Mouse (Mus musculus): ENCODE measurements around the gene Ddx52. TPM values are rescaled to one million over a fixed set of nuclear protein-coding genes. Genes with fewer than 3 reads are reported as not detected.

Gene Ddx52
- polyA plus RNA-seq, 1 experiment from 2014 or later = 32.3 TPM

DNA sequence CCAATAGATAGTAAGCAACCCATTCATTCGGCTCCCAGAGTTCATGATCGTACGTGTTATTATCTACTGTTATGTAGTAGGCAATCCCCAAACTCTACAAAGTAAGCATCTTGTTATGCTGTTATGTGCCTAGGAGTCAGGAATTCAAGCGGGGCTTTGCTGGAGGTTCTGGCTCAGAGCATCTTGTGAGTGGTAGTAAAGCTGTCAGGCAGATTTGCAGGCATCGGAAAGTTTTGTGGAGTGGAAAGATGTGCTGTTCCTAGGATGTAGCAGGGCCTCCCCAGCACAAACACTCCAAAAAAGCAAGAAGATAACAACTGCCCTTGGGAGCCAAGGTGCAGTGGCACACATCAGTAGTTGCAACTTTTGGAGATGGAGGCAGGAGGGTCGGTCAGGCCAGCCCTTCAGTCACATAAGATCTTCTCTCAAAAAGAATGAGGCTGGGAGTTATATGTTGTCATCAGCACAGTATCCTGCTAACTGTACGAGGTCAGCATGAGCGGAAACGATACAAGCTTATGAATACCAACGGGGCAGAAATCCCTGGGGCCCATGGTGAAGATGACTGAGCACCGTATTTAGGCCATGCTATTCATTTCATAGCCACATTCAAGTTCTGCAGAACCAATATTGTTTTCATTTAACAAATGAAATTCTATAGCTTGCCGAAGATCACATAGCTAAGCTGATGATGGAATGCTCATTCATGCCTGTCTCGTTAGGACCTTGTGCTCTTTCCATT lies 34.5 kb downstream of the Ddx52 start:
- no peak overlapping the region for H3K27ac ChIP-seq
- H3K36me3 ChIP-seq = peaks cover 89% of the 10 kb centered on the region
- no peaks in the 10 kb centered on the region for H3K27me3 ChIP-seq (ENCODE audit: insufficient read depth, poor library complexity, severe bottlenecking)
- H3K4me1 ChIP-seq (replicated peaks) = peaks cover 19% of the 10 kb centered on the region
- DNase-seq (ENCODE audit: low spot score) = no peak
- H3K4me3 ChIP-seq = no peak overlapping the region
- WGBS = 94% methylated on average over 13 of the region's 13 CpGs
- H3K9me3 ChIP-seq = no peaks in the 10 kb centered on the region

DNA sequence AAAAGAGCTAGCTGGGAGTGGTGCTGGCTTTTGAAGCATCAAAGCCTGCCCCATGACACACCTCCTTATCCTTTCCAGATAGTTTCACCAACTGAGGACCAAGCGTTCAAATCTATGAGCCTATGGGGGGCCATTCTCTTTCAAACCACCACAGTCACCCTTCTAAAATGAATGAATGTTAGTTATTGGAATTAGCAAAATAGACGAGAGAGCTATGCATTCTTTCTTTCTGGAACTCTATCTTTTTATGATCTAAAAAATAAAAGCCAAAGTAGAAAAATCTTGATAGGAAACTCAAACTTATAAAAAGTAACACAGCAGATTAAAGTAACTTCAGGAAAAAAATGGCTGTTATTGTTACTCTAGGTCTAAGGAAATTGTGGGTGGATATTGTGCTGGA lies 35.9 kb downstream of the Ddx52 start:
- H3K27ac ChIP-seq = no peak overlapping the region
- no peak for DNase-seq (ENCODE audit: low spot score)
- H3K4me1 ChIP-seq (replicated peaks) = peaks cover 19% of the 10 kb centered on the region
- no peaks in the 10 kb centered on the region for H3K9me3 ChIP-seq
- no peaks in the 10 kb centered on the region for H3K27me3 ChIP-seq (ENCODE audit: insufficient read depth, poor library complexity, severe bottlenecking)
- no peak overlapping the region for H3K4me3 ChIP-seq
- WGBS = 92% methylated on average over 2 of the region's 2 CpGs
- peaks cover 88% of the 10 kb centered on the region for H3K36me3 ChIP-seq

DNA sequence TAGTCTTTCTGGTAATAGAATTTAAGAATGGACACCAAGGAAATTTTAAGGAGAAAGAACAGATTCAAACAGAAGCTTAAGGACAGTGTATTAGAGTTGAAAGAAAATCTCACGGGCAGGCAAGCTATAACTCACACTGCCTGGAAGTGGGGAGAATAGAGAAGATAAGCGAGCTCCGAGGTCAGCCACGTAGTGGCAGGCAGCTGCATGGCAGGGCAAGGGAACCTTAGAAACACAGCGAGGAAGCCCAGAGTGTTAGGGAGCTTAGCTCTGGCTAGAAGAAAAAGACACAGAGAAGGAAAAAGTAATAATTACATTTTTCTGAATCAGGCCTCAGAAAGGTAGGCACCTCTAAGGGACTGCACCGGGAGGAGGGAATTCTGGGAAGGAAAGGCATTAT lies 38.1 kb downstream of the Ddx52 start:
- H3K27me3 ChIP-seq (ENCODE audit: insufficient read depth, poor library complexity, severe bottlenecking) = no peaks in the 10 kb centered on the region
- H3K36me3 ChIP-seq = peaks cover 87% of the 10 kb centered on the region
- 93% methylated on average over 6 of the region's 6 CpGs for WGBS

DNA sequence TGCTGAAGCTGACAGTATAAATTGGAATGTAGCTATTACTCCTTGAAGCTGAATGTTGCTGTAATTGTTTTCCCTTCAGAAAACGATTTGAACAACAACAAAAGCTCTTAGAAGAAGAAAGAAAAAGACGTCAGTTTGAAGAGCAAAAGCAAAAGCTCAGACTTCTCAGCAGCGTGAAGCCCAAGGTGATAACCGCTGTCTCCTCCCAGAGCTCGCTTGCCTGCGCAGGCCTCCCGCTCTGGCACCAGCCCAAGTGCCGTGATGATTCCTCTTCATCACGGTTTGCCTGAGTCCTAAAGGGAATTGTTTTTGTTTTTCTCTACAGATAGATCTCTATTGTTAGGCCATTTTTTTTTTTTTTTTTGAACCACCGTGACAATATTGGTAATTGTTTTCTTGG lies 39.5 kb downstream of the Ddx52 start:
- no peaks in the 10 kb centered on the region for H3K27me3 ChIP-seq (ENCODE audit: insufficient read depth, poor library complexity, severe bottlenecking)
- H3K4me3 ChIP-seq = no peak overlapping the region
- WGBS = 87% methylated on average over 10 of the region's 10 CpGs
- no peak overlapping the region for H3K27ac ChIP-seq
- H3K9me3 ChIP-seq = no peaks in the 10 kb centered on the region
- H3K4me1 ChIP-seq (replicated peaks) = no peaks in the 10 kb centered on the region
- DNase-seq (ENCODE audit: low spot score) = no peak
- H3K36me3 ChIP-seq = peaks cover 93% of the 10 kb centered on the region

More for the DNA sequence above, 38.1 kb downstream of the Ddx52 start:
- Histone ChIP-seq H3K4me3 (no peak overlapping the region), H3K4me1 (replicated peaks) (peaks cover 7% of the 10 kb centered on the region), H3K9me3 (no peaks in the 10 kb centered on the region), H3K27ac (no peak overlapping the region)
- no peak for DNase-seq (ENCODE audit: low spot score)

DNA sequence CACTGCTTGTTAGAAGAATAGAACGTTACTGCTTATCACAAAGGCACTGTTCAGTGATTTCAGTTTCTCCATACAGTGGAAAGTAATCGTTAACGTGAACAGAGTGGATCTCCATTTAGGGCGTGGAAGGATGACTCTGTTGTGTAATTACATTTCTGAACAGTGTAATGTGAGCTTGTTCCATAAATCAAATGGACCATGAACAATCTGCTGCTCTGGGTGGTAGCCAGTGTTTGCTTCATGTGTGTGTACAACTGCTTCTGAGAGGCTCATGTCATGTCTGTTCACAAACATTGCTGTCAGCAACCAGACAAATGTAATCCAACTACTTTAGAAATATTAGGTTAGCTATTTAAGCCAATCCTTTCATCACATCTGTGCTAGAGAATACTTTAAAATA lies 49.8 kb downstream of the Ddx52 start:
- Histone ChIP-seq H3K9me3 (no peaks in the 10 kb centered on the region), H3K4me3 (no peak overlapping the region), H3K27me3 (ENCODE audit: insufficient read depth, poor library complexity, severe bottlenecking) (no peaks in the 10 kb centered on the region), H3K27ac (no peak overlapping the region), H3K4me1 (replicated peaks) (no peaks in the 10 kb centered on the region), H3K36me3 (peaks cover 98% of the 10 kb centered on the region)
- WGBS = 91% methylated on average over 4 of the region's 4 CpGs
- no peak for DNase-seq (ENCODE audit: low spot score)

DNA sequence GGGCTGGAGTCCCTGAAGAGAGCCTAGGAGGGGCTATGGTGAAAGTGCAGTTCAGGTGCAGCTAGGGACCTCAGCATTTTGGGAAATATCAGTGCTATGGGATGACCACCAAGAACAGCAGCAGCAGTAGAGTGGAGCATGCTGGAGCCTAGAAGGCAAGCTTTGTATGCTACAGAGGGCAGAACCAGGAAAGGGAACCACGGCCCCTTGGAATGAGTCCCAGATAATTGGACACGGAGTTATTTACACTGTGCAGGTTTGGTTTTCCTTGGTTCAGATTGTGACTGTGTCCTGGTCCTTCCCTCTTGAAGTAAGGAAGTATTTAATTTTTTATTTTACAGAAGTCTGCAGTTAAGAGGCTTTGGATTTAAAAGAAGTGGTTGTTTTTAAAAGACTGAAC lies 51.6 kb downstream of the Ddx52 start:
- peaks cover 98% of the 10 kb centered on the region for H3K36me3 ChIP-seq
- no peaks in the 10 kb centered on the region for H3K9me3 ChIP-seq
- H3K4me1 ChIP-seq (replicated peaks) = no peaks in the 10 kb centered on the region
- H3K27ac ChIP-seq = no peak overlapping the region
- 93% methylated on average over 2 of the region's 2 CpGs for WGBS
- H3K4me3 ChIP-seq = no peak overlapping the region
- H3K27me3 ChIP-seq (ENCODE audit: insufficient read depth, poor library complexity, severe bottlenecking) = no peaks in the 10 kb centered on the region
- no peak for DNase-seq (ENCODE audit: low spot score)

DNA sequence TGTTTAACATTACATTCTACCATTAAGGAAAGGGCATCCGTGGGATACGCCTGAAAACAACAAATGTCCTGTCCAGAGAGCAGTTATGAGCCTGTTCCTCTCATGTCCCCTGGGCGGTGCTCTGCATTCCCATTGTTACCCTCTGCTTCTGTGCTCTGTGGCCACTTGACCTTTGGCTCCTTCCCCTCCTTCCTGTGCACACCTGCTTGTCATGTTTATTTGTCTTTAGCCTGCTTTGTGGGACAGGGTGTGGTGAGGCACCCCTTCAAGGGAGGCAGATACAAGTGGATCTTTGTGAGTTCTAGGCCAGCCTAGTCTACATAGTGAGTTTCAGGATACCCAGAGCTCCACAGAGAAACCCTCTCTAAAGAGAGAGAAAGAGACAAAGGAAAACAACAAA lies 52.6 kb downstream of the Ddx52 start:
- DNase-seq (ENCODE audit: low spot score) = no peak
- H3K9me3 ChIP-seq = no peaks in the 10 kb centered on the region
- 80% methylated on average over 3 of the region's 3 CpGs for WGBS
- no peak overlapping the region for H3K27ac ChIP-seq
- no peaks in the 10 kb centered on the region for H3K27me3 ChIP-seq (ENCODE audit: insufficient read depth, poor library complexity, severe bottlenecking)
- H3K36me3 ChIP-seq = peaks cover 100% of the 10 kb centered on the region
- H3K4me3 ChIP-seq = no peak overlapping the region
- no peaks in the 10 kb centered on the region for H3K4me1 ChIP-seq (replicated peaks)

DNA sequence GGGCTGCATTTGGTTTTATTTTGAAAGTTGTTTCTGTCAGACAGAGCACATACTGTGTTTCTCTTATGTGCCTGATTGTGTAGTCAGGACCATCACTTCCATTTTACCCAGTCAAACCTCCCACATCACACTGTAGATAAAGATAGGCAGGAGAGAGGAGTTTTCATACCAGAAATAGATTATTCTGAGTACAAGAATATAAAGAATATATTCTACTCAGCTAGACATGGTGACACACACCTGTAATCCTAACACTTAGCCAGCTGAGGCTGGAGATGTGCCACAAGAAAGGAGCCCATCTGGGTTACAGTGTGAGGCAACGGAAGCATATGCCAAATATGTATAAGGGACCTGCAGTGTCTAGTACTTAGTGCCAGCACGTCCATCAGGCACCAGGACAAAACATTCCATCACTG lies 53.7 kb downstream of the Ddx52 start:
- Histone ChIP-seq H3K4me1 (replicated peaks) (no peaks in the 10 kb centered on the region), H3K27ac (no peak overlapping the region), H3K27me3 (ENCODE audit: insufficient read depth, poor library complexity, severe bottlenecking) (no peaks in the 10 kb centered on the region), H3K9me3 (no peaks in the 10 kb centered on the region), H3K4me3 (no peak overlapping the region), H3K36me3 (peaks cover 100% of the 10 kb centered on the region)
- DNase-seq (ENCODE audit: low spot score) = no peak
- 89% methylated on average over 2 of the region's 2 CpGs for WGBS

DNA sequence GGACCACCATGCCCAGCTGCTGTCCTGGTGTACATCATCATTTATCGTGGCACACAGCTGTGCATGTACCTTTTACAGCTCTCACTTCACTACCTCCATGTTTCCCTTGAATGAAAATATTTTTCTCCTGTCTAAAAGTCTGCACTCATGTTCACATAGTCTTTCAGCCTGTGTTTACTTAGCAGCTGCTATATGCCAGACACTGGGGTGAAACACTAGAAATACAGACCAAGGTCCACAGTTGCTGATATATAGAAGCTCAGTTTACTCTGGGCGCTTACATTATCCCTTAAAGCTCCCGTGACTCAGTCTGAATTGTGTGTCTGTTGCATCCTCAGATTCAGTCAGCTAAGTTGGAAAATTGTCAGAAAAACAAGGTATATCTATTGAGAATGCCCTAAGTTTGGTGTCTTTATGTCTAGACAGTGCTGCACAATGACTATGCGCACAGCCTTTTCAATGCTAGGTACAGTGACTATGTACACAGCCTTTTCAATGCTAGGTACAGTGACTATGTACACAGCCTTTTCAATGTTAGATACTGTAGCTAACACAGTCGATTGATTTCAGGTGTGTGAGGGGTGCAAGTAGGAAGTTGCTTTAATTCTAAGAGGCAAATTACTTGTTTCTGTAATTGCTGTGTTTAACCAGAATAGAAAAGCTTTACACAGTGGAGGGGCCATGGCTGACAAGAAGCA lies 55.5 kb downstream of the Ddx52 start:
- H3K27ac ChIP-seq = no peak overlapping the region
- WGBS = 94% methylated on average over 5 of the region's 5 CpGs
- no peaks in the 10 kb centered on the region for H3K4me1 ChIP-seq (replicated peaks)
- no peaks in the 10 kb centered on the region for H3K9me3 ChIP-seq
- H3K4me3 ChIP-seq = no peak overlapping the region
- H3K27me3 ChIP-seq (ENCODE audit: insufficient read depth, poor library complexity, severe bottlenecking) = no peaks in the 10 kb centered on the region
- peaks cover 100% of the 10 kb centered on the region for H3K36me3 ChIP-seq
- no peak for DNase-seq (ENCODE audit: low spot score)

DNA sequence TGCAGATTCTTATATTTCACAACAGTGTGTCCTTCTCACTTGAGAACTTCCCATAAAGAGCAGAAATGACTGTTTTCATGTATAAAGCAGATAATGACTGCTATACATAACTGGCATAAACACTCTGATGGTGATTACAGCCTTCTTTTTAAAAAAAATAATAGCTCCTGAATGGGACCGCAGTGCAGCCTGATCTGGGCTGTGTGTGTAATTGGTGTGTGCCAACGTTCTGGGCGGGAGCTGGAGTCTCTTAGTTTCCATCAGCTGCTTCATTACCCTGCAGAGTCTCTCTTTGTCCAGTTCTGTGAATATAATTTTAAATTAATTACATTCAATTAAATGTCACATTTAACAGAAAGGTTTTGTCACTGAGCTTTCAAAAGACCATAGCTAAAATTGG lies 57.1 kb downstream of the Ddx52 start:
- no peak overlapping the region for H3K27ac ChIP-seq
- H3K4me1 ChIP-seq (replicated peaks) = no peaks in the 10 kb centered on the region
- 95% methylated on average over 3 of the region's 3 CpGs for WGBS
- H3K27me3 ChIP-seq (ENCODE audit: insufficient read depth, poor library complexity, severe bottlenecking) = no peaks in the 10 kb centered on the region
- no peaks in the 10 kb centered on the region for H3K9me3 ChIP-seq
- DNase-seq (ENCODE audit: low spot score) = no peak
- peaks cover 100% of the 10 kb centered on the region for H3K36me3 ChIP-seq
- H3K4me3 ChIP-seq = no peak overlapping the region

DNA sequence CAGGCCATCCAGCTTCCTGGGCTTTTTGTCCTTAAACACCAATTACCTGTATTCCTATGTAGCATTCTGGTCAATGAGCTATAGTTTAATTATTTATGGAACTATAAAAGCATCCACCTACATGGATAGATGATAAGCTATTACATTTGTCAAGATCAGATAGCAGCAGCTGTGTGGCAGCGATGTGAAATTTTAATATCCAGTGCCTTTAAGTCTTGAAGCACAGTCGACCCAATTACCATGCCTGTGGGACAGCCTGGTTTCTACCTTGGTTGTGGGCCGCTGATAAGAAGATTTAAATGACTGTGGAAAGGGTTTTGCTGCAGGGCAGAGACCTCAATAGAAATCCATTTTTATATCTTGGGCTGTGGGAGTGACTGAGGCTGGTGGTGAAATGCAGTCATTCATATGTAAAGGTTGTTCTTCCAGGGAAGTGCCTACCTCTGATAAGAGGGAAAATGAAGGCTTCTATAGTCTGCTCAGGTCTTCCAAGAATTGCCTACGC lies 57.6 kb downstream of the Ddx52 start:
- Histone ChIP-seq H3K4me1 (replicated peaks) (no peaks in the 10 kb centered on the region), H3K9me3 (no peaks in the 10 kb centered on the region), H3K27ac (no peak overlapping the region), H3K27me3 (ENCODE audit: insufficient read depth, poor library complexity, severe bottlenecking) (no peaks in the 10 kb centered on the region), H3K4me3 (no peak overlapping the region), H3K36me3 (peaks cover 100% of the 10 kb centered on the region)
- no peak for DNase-seq (ENCODE audit: low spot score)
- 91% methylated on average over 4 of the region's 4 CpGs for WGBS

DNA sequence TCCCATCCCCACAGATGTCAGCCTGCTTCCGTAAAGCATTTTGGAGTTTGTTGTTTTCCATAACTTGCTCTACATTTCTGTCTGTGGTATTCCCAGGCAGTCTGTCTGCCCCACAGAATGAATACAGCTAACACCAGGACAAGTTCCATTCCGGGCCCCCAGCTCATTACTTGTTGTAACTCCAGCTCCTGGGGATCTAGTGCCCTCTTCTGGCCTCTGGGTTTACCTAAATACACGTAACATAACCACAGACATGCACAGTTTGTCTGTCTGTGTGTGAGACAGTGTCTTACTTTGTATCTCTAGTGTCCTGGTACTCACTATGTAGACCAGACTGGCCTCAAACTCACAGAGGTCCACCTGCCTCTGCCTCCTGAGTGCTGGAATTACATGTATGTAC lies 59.4 kb downstream of the Ddx52 start:
- DNase-seq (ENCODE audit: low spot score) = no peak
- Histone ChIP-seq H3K27me3 (ENCODE audit: insufficient read depth, poor library complexity, severe bottlenecking) (no peaks in the 10 kb centered on the region), H3K4me1 (replicated peaks) (no peaks in the 10 kb centered on the region), H3K36me3 (peaks cover 98% of the 10 kb centered on the region), H3K9me3 (no peaks in the 10 kb centered on the region), H3K4me3 (no peak overlapping the region), H3K27ac (no peak overlapping the region)
- WGBS = 90% methylated on average over 3 of the region's 3 CpGs

DNA sequence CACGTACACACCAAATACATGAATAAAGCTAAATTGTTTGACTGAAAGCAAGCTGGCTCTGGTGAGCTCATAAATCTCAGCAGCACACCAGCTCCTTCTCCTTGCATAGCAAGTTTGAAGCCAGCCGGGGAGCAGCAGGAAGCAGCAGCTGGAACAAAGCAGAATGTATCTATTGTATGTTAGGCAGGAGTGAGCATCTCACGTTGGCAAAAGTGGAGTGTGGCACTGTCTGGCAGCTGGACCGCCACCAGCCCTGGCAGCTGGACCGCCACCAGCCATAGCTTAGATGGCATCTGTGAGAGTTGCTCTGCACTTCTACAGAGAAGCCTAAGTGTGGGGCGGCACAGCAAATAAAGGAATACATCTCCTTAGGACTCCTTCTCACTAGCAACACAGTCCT lies 62.1 kb downstream of the Ddx52 start:
- WGBS = 93% methylated on average over 6 of the region's 6 CpGs
- Histone ChIP-seq H3K9me3 (no peaks in the 10 kb centered on the region), H3K36me3 (peaks cover 92% of the 10 kb centered on the region), H3K27ac (no peak overlapping the region), H3K4me1 (replicated peaks) (no peaks in the 10 kb centered on the region), H3K4me3 (no peak overlapping the region), H3K27me3 (ENCODE audit: insufficient read depth, poor library complexity, severe bottlenecking) (no peaks in the 10 kb centered on the region)
- DNase-seq (ENCODE audit: low spot score) = no peak

Data from hindbrain, embryonic 10.5 days (tissue).